Mouse (Mus musculus): ENCODE measurements around the gene Foxp1. TPM values are rescaled to one million over a fixed set of nuclear protein-coding genes. Genes with fewer than 3 reads are reported as not detected.

The Foxp1 gene
- polyA plus RNA-seq, 1 experiment from 2014 or later = 88.1 TPM

GRCm38 (mm10) chr6:99282866-99283657, 239.5 kb downstream of the Foxp1 start:
- WGBS = 79% methylated on average over 15 of the region's 15 CpGs
- no peaks in the 10 kb centered on the region for H3K4me1 ChIP-seq (ENCODE audit: control insufficient read depth in 2 of 2, insufficient read depth in 2 of 2, low read length in 2 of 2)
- no peak overlapping the region for H3K4me3 ChIP-seq (ENCODE audit: control insufficient read depth in 1 of 2, insufficient read depth in 1 of 2, low read depth in 1 of 2, low read length in 2 of 2)
- no peak for ATAC-seq (ENCODE audit: insufficient number of reproducible peaks, insufficient read depth, low FRiP score, low read depth)
- no peak overlapping the region for H3K4me2 ChIP-seq (ENCODE audit: low read length)
- H3K27me3 ChIP-seq (ENCODE audit: control insufficient read depth, insufficient read depth, low read length) = no peaks in the 10 kb centered on the region
- no peak overlapping the region for H3K27ac ChIP-seq (replicated peaks in 1 of 2; ENCODE audit: control insufficient read depth in 1 of 2, insufficient read depth in 1 of 2, low read depth in 2 of 2, low read length in 2 of 2)
- no peaks in the 10 kb centered on the region for H3K36me3 ChIP-seq (ENCODE audit: control insufficient read depth, insufficient read depth, low read length)
- H3K9me3 ChIP-seq (ENCODE audit: control insufficient read depth, low read length) = no peaks in the 10 kb centered on the region
- no peak overlapping the region for H3K9ac ChIP-seq (ENCODE audit: low read length)

GRCm38 (mm10) chr6:99281433-99281832, 241.1 kb downstream of the Foxp1 start:
- Histone ChIP-seq H3K9me3 (ENCODE audit: control insufficient read depth, low read length) (no peaks in the 10 kb centered on the region), H3K27me3 (ENCODE audit: control insufficient read depth, insufficient read depth, low read length) (no peaks in the 10 kb centered on the region), H3K36me3 (ENCODE audit: control insufficient read depth, insufficient read depth, low read length) (no peaks in the 10 kb centered on the region), H3K4me1 (ENCODE audit: control insufficient read depth in 2 of 2, insufficient read depth in 2 of 2, low read length in 2 of 2) (peaks cover 0 to 3% of the 10 kb centered on the region in 2 experiments; a peak in 1 of 4 replicates), H3K4me3 (ENCODE audit: control insufficient read depth in 1 of 2, insufficient read depth in 1 of 2, low read depth in 1 of 2, low read length in 2 of 2) (no peak overlapping the region), H3K4me2 (ENCODE audit: low read length) (no peak overlapping the region), H3K27ac (replicated peaks in 1 of 2; ENCODE audit: control insufficient read depth in 1 of 2, insufficient read depth in 1 of 2, low read depth in 2 of 2, low read length in 2 of 2) (no peak overlapping the region), H3K9ac (ENCODE audit: low read length) (no peak overlapping the region)
- 88% methylated on average over 9 of the region's 9 CpGs for WGBS
- no peak for ATAC-seq (ENCODE audit: insufficient number of reproducible peaks, insufficient read depth, low FRiP score, low read depth)

- WGBS = 75% methylated on average over 5 of the region's 5 CpGs
- no peaks in the 10 kb centered on the region for H3K9me3 ChIP-seq (ENCODE audit: control insufficient read depth, low read length)
- peaks cover 0 to 6% of the 10 kb centered on the region in 2 experiments; a peak in 2 of 4 replicates for H3K4me1 ChIP-seq (ENCODE audit: control insufficient read depth in 2 of 2, insufficient read depth in 2 of 2, low read length in 2 of 2)
Observed at GRCm38 (mm10) chr6:99280619-99281018, 241.9 kb downstream of the Foxp1 start.

GRCm38 (mm10) chr6:99277251-99277650, 245.3 kb downstream of the Foxp1 start:
- 84% methylated on average over 1 of the region's 1 CpGs for WGBS
- ATAC-seq (ENCODE audit: insufficient number of reproducible peaks, insufficient read depth, low FRiP score, low read depth) = no peak

More at GRCm38 (mm10) chr6:99280619-99281018, 241.9 kb downstream of the Foxp1 start:
- no peak for ATAC-seq (ENCODE audit: insufficient number of reproducible peaks, insufficient read depth, low FRiP score, low read depth)
- Histone ChIP-seq H3K36me3 (ENCODE audit: control insufficient read depth, insufficient read depth, low read length) (no peaks in the 10 kb centered on the region), H3K27ac (replicated peaks in 1 of 2; ENCODE audit: control insufficient read depth in 1 of 2, insufficient read depth in 1 of 2, low read depth in 2 of 2, low read length in 2 of 2) (no peak overlapping the region), H3K4me3 (ENCODE audit: control insufficient read depth in 1 of 2, insufficient read depth in 1 of 2, low read depth in 1 of 2, low read length in 2 of 2) (no peak overlapping the region), H3K9ac (ENCODE audit: low read length) (0 out of 2 replicates have a peak overlapping the region, but pooled peaks have one; percentile 8), H3K4me2 (ENCODE audit: low read length) (no peak overlapping the region), H3K27me3 (ENCODE audit: control insufficient read depth, insufficient read depth, low read length) (no peaks in the 10 kb centered on the region)

GRCm38 (mm10) chr6:99276297-99276653, 246.2 kb downstream of the Foxp1 start:
- Histone ChIP-seq H3K4me1 (ENCODE audit: control insufficient read depth in 2 of 2, insufficient read depth in 2 of 2, low read length in 2 of 2) (peaks cover 3 to 6% of the 10 kb centered on the region in 2 experiments; a peak in 3 of 4 replicates), H3K36me3 (ENCODE audit: control insufficient read depth, insufficient read depth, low read length) (no peaks in the 10 kb centered on the region), H3K27ac (replicated peaks in 1 of 2; ENCODE audit: control insufficient read depth in 1 of 2, insufficient read depth in 1 of 2, low read depth in 2 of 2, low read length in 2 of 2) (no peak overlapping the region), H3K4me2 (ENCODE audit: low read length) (no peak overlapping the region), H3K27me3 (ENCODE audit: control insufficient read depth, insufficient read depth, low read length) (no peaks in the 10 kb centered on the region), H3K9ac (ENCODE audit: low read length) (no peak overlapping the region), H3K4me3 (ENCODE audit: control insufficient read depth in 1 of 2, insufficient read depth in 1 of 2, low read depth in 1 of 2, low read length in 2 of 2) (no peak overlapping the region), H3K9me3 (ENCODE audit: control insufficient read depth, low read length) (no peaks in the 10 kb centered on the region)
- WGBS = 48% methylated on average over 7 of the region's 7 CpGs
- no peak for ATAC-seq (ENCODE audit: insufficient number of reproducible peaks, insufficient read depth, low FRiP score, low read depth)

More at GRCm38 (mm10) chr6:99277251-99277650, 245.3 kb downstream of the Foxp1 start:
- H3K9ac ChIP-seq (ENCODE audit: low read length) = no peak overlapping the region
- H3K27me3 ChIP-seq (ENCODE audit: control insufficient read depth, insufficient read depth, low read length) = no peaks in the 10 kb centered on the region
- H3K9me3 ChIP-seq (ENCODE audit: control insufficient read depth, low read length) = no peaks in the 10 kb centered on the region
- no peaks in the 10 kb centered on the region for H3K36me3 ChIP-seq (ENCODE audit: control insufficient read depth, insufficient read depth, low read length)
- H3K4me3 ChIP-seq (ENCODE audit: control insufficient read depth in 1 of 2, insufficient read depth in 1 of 2, low read depth in 1 of 2, low read length in 2 of 2) = no peak overlapping the region
- H3K27ac ChIP-seq (replicated peaks in 1 of 2; ENCODE audit: control insufficient read depth in 1 of 2, insufficient read depth in 1 of 2, low read depth in 2 of 2, low read length in 2 of 2) = no peak overlapping the region
- peaks cover 3 to 6% of the 10 kb centered on the region in 2 experiments; a peak in 3 of 4 replicates for H3K4me1 ChIP-seq (ENCODE audit: control insufficient read depth in 2 of 2, insufficient read depth in 2 of 2, low read length in 2 of 2)
- no peak overlapping the region for H3K4me2 ChIP-seq (ENCODE audit: low read length)

- no peaks in the 10 kb centered on the region for H3K27me3 ChIP-seq (ENCODE audit: control insufficient read depth, insufficient read depth, low read length)
- peaks cover 3 to 6% of the 10 kb centered on the region in 2 experiments; a peak in 3 of 4 replicates for H3K4me1 ChIP-seq (ENCODE audit: control insufficient read depth in 2 of 2, insufficient read depth in 2 of 2, low read length in 2 of 2)
- no peak overlapping the region for H3K9ac ChIP-seq (ENCODE audit: low read length)
- H3K36me3 ChIP-seq (ENCODE audit: control insufficient read depth, insufficient read depth, low read length) = no peaks in the 10 kb centered on the region
- WGBS = 62% methylated on average over 21 of the region's 21 CpGs
- H3K4me2 ChIP-seq (ENCODE audit: low read length) = no peak overlapping the region
- no peak for ATAC-seq (ENCODE audit: insufficient number of reproducible peaks, insufficient read depth, low FRiP score, low read depth)
- H3K4me3 ChIP-seq (ENCODE audit: control insufficient read depth in 1 of 2, insufficient read depth in 1 of 2, low read depth in 1 of 2, low read length in 2 of 2) = no peak overlapping the region
- H3K27ac ChIP-seq (replicated peaks in 1 of 2; ENCODE audit: control insufficient read depth in 1 of 2, insufficient read depth in 1 of 2, low read depth in 2 of 2, low read length in 2 of 2) = no peak overlapping the region
- no peaks in the 10 kb centered on the region for H3K9me3 ChIP-seq (ENCODE audit: control insufficient read depth, low read length)
Observed at GRCm38 (mm10) chr6:99275381-99276296, 246.9 kb downstream of the Foxp1 start.

GRCm38 (mm10) chr6:99274667-99275066, 247.9 kb downstream of the Foxp1 start:
- Histone ChIP-seq H3K4me2 (ENCODE audit: low read length) (no peak overlapping the region), H3K36me3 (ENCODE audit: control insufficient read depth, insufficient read depth, low read length) (no peaks in the 10 kb centered on the region), H3K27ac (replicated peaks in 1 of 2; ENCODE audit: control insufficient read depth in 1 of 2, insufficient read depth in 1 of 2, low read depth in 2 of 2, low read length in 2 of 2) (no peak overlapping the region), H3K4me1 (ENCODE audit: control insufficient read depth in 2 of 2, insufficient read depth in 2 of 2, low read length in 2 of 2) (peaks cover 3 to 8% of the 10 kb centered on the region in 2 experiments; a peak in 3 of 4 replicates), H3K4me3 (ENCODE audit: control insufficient read depth in 1 of 2, insufficient read depth in 1 of 2, low read depth in 1 of 2, low read length in 2 of 2) (no peak overlapping the region), H3K27me3 (ENCODE audit: control insufficient read depth, insufficient read depth, low read length) (no peaks in the 10 kb centered on the region), H3K9ac (ENCODE audit: low read length) (no peak overlapping the region), H3K9me3 (ENCODE audit: control insufficient read depth, low read length) (no peaks in the 10 kb centered on the region)
- WGBS = 89% methylated on average over 5 of the region's 5 CpGs
- ATAC-seq (ENCODE audit: insufficient number of reproducible peaks, insufficient read depth, low FRiP score, low read depth) = no peak

All from heart, embryonic 14.5 days (tissue).